Mouse (Mus musculus) CD4-positive, CD25-positive, alpha-beta regulatory T cell, adult 2 months (primary cell): ENCODE data around the gene Chil1.

Source experiments
- DNase-seq: peaks from one replicate; pipeline ENCODE4 v3.0.0-alpha.2; 2012; ENCODE audit warnings: low read depth, low spot score

Gene Chil1

DNA sequence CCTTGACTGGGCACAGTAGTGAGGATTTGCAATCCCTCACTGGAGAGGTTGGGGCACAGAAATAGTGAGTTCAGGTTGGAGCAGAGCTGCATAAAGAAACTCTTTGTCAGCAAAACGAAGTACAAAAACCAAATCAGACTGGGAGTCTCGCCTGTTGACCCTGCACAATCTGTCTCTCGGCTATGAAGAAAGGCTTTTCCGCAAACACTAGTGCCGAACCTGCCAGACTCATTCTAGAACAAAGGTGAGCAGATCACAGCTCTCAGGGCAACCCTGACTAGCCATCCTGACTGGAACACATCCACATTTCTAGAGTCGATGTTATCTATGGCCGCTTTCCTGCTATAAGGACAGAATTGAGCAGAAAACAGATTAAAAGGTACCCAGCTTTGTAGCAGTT is 8.9 kb upstream of the Chil1 start:
- DNase-seq, result no peak

- no peak for DNase-seq
These were observed 4.0 kb upstream of the Chil1 start for GRCm38 (mm10) chr1:134177976-134178375.

GRCm38 (mm10) chr1:134184089-134184488 is 2.1 kb downstream of the Chil1 start:
- DNase-seq, result no peak

DNA sequence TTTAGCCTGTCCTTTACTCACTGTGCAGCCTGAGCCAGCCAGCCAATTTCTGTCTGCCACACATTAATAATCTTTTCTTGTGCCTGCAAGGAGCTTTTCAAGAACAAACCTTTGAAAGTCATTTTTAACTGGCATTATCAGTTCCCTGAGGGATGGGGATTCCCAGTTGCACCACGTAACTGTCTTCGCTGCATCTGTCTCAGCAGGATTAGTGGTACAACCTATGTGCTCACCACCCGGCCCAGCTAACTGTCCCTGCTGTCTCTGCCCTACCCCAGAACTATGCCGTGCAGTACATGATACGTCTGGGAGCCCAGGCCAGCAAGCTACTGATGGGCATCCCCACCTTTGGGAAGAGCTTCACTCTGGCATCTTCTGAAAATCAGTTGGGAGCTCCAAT is 6.2 kb downstream of the Chil1 start:
- DNase-seq, result no peak

- peak; percentile 38 for DNase-seq
These were observed 7.2 kb downstream of the Chil1 start for GRCm38 (mm10) chr1:134188989-134189729.

- no peak for DNase-seq
These were observed 9.2 kb downstream of the Chil1 start for GRCm38 (mm10) chr1:134191192-134191591.

DNA sequence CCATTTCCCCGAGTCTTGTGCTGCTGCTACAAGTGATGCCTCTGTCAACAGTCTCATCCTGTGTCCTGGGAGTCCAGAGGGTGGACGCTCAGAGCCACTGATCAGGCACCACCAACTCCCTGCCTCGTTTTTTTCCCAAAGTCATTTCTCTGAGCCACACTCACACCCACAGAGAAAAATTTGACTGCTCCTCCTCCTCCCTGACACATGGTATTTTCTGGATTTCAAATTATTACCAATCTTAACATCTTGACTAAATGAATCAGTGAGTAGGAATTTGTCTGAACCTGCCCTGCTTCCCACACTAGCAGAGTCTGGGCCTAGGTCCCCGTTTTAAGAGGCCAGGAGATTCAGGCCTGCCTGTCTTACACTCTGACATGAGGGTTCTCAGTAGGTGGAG is 10.0 kb downstream of the Chil1 start:
- no peak for DNase-seq

DNA sequence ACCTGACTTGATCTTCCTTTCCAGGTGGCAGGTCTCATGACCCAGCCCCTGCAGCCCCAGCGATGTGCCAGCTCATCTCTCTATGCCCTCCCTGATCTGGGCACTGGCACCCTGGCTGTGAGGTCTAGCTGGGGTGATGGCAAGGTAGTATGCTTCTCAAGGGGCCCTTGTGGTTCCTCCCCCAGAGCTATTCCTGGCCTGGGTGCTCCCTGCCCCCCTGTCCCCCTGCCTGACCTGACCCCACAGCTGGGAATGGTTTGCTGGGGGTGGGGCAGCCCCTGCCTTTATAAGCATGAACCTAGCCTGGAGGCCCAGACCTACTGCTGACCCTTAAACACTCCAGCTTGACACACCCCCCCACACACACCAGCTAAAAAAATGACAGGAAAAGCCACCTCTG is 11.2 kb downstream of the Chil1 start, which contains the start of gene Mybph:
Gene Mybph, plus strand, starts transcription at position 323 of the 400 bp plus-strand sequence.
- DNase-seq, result no peak

DNA sequence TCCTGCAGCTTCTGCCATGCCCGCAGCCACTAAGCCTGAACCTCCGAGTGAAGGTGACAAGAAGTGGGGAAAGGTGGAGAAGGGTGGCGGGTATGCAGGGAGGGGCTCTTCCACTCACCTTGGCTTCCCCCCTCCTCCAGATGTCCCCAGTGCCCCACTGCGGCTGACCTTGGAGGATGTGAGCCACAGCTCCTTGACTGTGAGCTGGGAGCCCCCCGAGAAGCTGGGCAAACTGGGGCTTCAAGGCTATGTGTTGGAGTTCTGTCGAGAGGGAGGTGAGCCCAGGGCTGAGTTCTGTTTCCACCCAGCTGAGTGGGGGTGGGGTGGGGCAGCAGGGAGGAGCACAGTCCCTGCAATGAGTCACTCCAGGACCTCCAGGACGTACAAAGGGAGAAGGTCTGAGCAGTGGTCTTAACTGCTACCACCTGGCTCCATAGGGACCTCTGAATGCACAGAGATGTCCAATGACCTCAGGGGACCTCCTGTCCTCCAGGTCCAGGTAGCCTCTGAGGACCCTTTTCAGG is 11.8 kb downstream of the Chil1 start:
- no peak for DNase-seq

GRCm38 (mm10) chr1:134194298-134195022 is 12.5 kb downstream of the Chil1 start:
- no peak for DNase-seq

DNA sequence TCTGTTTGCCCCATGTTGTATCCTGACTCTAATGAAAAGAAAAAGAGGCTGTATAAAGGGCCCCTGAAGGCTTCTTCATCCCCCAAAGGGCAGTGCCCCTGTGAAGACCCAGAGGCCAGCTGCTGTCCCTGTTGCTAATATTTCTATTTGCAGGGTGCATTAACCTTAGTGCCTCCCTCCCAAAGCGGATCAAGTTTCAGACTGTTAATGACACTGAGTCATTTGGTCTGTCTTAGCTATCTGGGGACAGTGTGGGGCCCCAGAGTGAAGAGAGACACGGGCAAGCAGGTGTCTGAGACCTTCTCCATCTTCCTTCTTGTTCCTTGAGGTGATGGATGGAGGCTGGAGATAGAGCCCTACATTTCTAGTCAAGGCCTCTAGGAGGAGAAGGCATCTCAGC is 13.1 kb downstream of the Chil1 start:
- DNase-seq, result no peak

GRCm38 (mm10) chr1:134195571-134195970 is 13.6 kb downstream of the Chil1 start:
- peak; percentile 44 for DNase-seq

GRCm38 (mm10) chr1:134195979-134196378 is 14.0 kb downstream of the Chil1 start:
- no peak for DNase-seq

DNA sequence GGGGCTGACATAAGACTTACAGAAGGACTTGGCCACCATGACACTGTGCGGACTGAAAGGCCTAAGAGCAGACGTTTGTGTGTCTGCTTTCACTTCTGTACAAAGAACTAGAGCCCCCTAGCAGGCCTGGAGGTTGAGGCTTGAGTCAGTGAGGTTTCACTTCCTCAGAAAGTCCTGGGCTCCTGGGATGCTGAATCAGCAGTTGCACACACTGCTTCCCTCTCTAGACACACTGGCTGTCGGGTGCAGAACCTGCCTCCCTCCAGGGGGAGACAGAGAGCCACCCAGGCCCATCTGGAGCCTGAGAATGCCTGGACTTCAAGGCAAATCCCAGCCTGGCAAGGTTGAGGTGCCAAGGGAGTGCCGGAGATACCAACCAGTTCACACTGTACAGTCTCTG is 14.4 kb downstream of the Chil1 start:
- DNase-seq, result peak; percentile 71

GRCm38 (mm10) chr1:134197325-134197982 is 15.5 kb downstream of the Chil1 start:
- no peak for DNase-seq

GRCm38 (mm10) chr1:134198197-134198995 is 16.4 kb downstream of the Chil1 start:
- DNase-seq, result no peak

- no peak for DNase-seq
These were observed 18.5 kb downstream of the Chil1 start for GRCm38 (mm10) chr1:134200481-134200880.

GRCm38 (mm10) chr1:134200998-134201686 is 19.2 kb downstream of the Chil1 start:
- DNase-seq, result peak; percentile 37

GRCm38 (mm10) chr1:134201751-134202420 is 19.9 kb downstream of the Chil1 start:
- peak; percentile 61 for DNase-seq

- no peak for DNase-seq
These were observed 22.3 kb downstream of the Chil1 start for GRCm38 (mm10) chr1:134204230-134204629.
